In the genomic region with DNA sequence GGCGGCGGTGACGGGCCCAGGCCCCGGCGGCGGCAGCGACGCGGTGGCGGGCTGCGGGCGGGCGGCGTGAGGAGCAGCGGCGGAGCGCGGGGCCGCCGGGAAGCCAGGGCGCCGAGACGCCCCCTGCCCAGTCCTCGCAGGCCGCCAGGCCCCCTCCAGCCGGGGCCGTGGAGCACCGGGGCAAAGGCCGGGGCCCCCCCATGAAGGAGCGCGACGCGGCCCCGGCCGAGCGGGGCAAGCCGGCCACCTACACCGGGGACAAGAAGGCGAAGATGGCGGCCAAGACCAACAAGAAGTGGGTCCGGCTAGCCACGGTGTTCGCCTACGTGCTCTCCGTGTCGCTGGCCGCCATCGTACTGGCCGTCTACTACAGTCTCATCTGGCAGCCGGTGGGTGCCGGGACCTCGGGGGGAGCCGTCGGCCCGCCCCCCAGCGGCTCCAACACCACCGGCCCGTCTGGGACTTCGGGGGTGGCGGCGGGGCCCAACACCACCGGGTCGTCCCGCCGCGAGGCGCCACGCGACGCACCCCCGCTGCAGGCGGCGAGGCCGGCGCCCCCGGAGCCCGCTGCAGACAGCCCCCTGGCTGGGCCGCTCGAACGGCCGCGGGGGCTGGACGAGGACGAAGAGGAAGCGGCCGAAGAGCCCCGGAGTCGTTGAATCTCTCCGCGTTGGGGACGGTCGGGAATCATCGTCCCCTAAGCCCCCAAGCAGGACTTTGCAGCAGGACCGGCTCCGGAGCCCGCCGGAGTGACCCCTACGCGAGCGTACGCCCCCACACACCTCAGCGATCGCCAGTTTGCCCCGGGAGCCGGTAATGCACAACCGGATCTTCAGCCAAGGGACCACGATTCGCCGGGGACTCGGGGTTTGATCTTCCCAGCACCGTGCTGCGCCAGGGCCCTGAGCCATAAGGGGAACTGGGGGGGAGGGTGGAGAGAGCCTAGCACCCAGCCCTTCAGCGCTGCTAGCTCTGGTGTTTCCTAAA, we compare ENCODE assay signal across 9 mouse cellular contexts. TPM values are rescaled to one million over a fixed set of nuclear protein-coding genes. Genes with fewer than 3 reads are reported as not detected.
A peak's percentile ranks its signal among the peaks of the same experiment; 100 is the strongest.
DNase-seq lines count a peak whose midpoint lies in the region; ATAC-seq lines count a peak whose summit lies in the region.
"Had no signal": no experiment of that assay in that cellular context is flagged by ENCODE, and none has a peak within 500 bp of the region (broad histone marks: within the 10 kb centered on the region; RNA-seq: fewer than 3 reads in every experiment).

No protein-coding gene starts in this region.

- peak; percentile 24 for ATAC-seq in heart, embryonic 14.5 days (ENCODE audit: insufficient number of reproducible peaks, insufficient read depth, low FRiP score, low read depth)
- peak; percentile 60 for ATAC-seq in midbrain, embryonic 12.5 days (ENCODE audit: low FRiP score, low read depth)

- H3K27me3 ChIP-seq in heart, embryonic 14.5 days (ENCODE audit: control insufficient read depth, insufficient read depth, low read length), result peaks cover 5% of the 10 kb centered on the region; the same call in 1 of the 2 replicates
- peaks cover 27% of the 10 kb centered on the region for H3K27me3 ChIP-seq in midbrain, embryonic 12.5 days

- H3K4me3 ChIP-seq in heart, embryonic 14.5 days (ENCODE audit: control insufficient read depth in 1 of 2, insufficient read depth in 1 of 2, low read depth in 1 of 2, low read length in 2 of 2), result peak overlapping the region; percentile 95 to 98
- H3K4me3 ChIP-seq in midbrain, embryonic 12.5 days, result peak overlapping the region; percentile 96

- H3K27ac ChIP-seq in heart, embryonic 14.5 days (replicated peaks in 1 of 2; ENCODE audit: control insufficient read depth in 1 of 2, insufficient read depth in 1 of 2, low read depth in 2 of 2, low read length in 2 of 2), result peak overlapping the region; percentile 83 to 86
- H3K27ac ChIP-seq in midbrain, embryonic 12.5 days (replicated peaks), result peak overlapping the region; percentile 65

- peak overlapping the region; percentile 98 for H3K9ac ChIP-seq in heart, embryonic 14.5 days (ENCODE audit: low read length)
- H3K9ac ChIP-seq in midbrain, embryonic 12.5 days (replicated peaks), result peak overlapping the region; percentile 96

- under 1% methylated on average over 88 of the region's 113 CpGs for WGBS in heart, embryonic 14.5 days
- WGBS in midbrain, embryonic 12.5 days, result under 1% methylated on average over 75 of the region's 113 CpGs

- no peaks in the 10 kb centered on the region for H3K9me3 ChIP-seq in heart, embryonic 14.5 days (ENCODE audit: control insufficient read depth, low read length)
- H3K9me3 ChIP-seq in midbrain, embryonic 12.5 days, result no peaks in the 10 kb centered on the region

- DNase-seq in adrenal gland, adult (ENCODE audit: inconsistent age in 2 of 2, low spot score in 1 of 2), result peak; percentile 56 to 85
- no peak for DNase-seq in adrenal gland, postnatal 4 days (ENCODE audit: low spot score in 2 of 2)
- DNase-seq in ES-CJ7 (ENCODE audit: low read depth, low spot score), result peak; percentile 33
- DNase-seq in cerebellum, postnatal 36 days, result peak; percentile 47 to 54
- peak; percentile 40 to 65 for DNase-seq in kidney, postnatal 25 days
- peak; percentile 61 for DNase-seq in testis, postnatal 10 days (ENCODE audit: low spot score)

- H3K36me3 ChIP-seq in heart, embryonic 14.5 days (ENCODE audit: control insufficient read depth, insufficient read depth, low read length), result peaks cover 17% of the 10 kb centered on the region
- H3K36me3 ChIP-seq in midbrain, embryonic 12.5 days, result no peaks in the 10 kb centered on the region

- peak overlapping the region; percentile 88 for H3K4me2 ChIP-seq in heart, embryonic 14.5 days (ENCODE audit: low read length)
- peak overlapping the region; percentile 96 for H3K4me2 ChIP-seq in midbrain, embryonic 12.5 days (replicated peaks)

- H3K4me1 ChIP-seq in heart, embryonic 14.5 days (ENCODE audit: control insufficient read depth in 2 of 2, insufficient read depth in 2 of 2, low read length in 2 of 2), result peaks cover 32 to 47% of the 10 kb centered on the region in 2 experiments
- peaks cover 49% of the 10 kb centered on the region for H3K4me1 ChIP-seq in midbrain, embryonic 12.5 days

RNA-seq across cellular contexts. Expression of a gene that starts 0.7 kb away (rescaled TPM):
- total RNA-seq in adrenal gland, postnatal 4 days (2021), result 10 to 100 TPM; 27.8 to 30.8 TPM
- 64.4 and 68.0 TPM in 2 replicates for polyA plus RNA-seq in heart, embryonic 14.5 days (2014; fragmentation: Nextera tagmentation; extraction: Ambion mirVana)
- 25.1 TPM in 2 replicates for polyA plus RNA-seq in midbrain, embryonic 12.5 days (2016; fragmentation: Nextera tagmentation; extraction: Ambion mirVana)

RNA-seq across cellular contexts. Expression of a gene that starts 16.3 kb away (rescaled TPM):
- 1 to 10 TPM; 6.1 to 6.9 TPM for total RNA-seq in adrenal gland, postnatal 4 days (2021)
- 1.7 and 2.2 TPM in 2 replicates for polyA plus RNA-seq in heart, embryonic 14.5 days (2014; fragmentation: Nextera tagmentation; extraction: Ambion mirVana)
- 1.9 and 2.2 TPM in 2 replicates for polyA plus RNA-seq in midbrain, embryonic 12.5 days (2016; fragmentation: Nextera tagmentation; extraction: Ambion mirVana)

RNA-seq across cellular contexts. Expression of a gene that starts 18.0 kb away (rescaled TPM):
- 1 to 10 TPM; 2.2 to 2.7 TPM for total RNA-seq in adrenal gland, postnatal 4 days (2021)
- 2.0 and 2.6 TPM in 2 replicates for polyA plus RNA-seq in heart, embryonic 14.5 days (2014; fragmentation: Nextera tagmentation; extraction: Ambion mirVana)
- polyA plus RNA-seq in midbrain, embryonic 12.5 days (2016; fragmentation: Nextera tagmentation; extraction: Ambion mirVana), result 0.17 and 0.50 TPM in 2 replicates

RNA-seq across cellular contexts. Expression of a gene that starts 26.4 kb away (rescaled TPM):
- total RNA-seq in adrenal gland, postnatal 4 days (2021), result not detected
- not detected in 2 replicates for polyA plus RNA-seq in heart, embryonic 14.5 days (2014; fragmentation: Nextera tagmentation; extraction: Ambion mirVana)
- not detected in 2 replicates for polyA plus RNA-seq in midbrain, embryonic 12.5 days (2016; fragmentation: Nextera tagmentation; extraction: Ambion mirVana)
- total RNA-seq: layer of hippocampus, postnatal 25 days had no signal

RNA-seq across cellular contexts. Expression of a gene that starts 33.3 kb away (rescaled TPM):
- total RNA-seq in adrenal gland, postnatal 4 days (2021), result 10 to 100 TPM; 53.4 to 54.0 TPM
- polyA plus RNA-seq in heart, embryonic 14.5 days (2014; fragmentation: Nextera tagmentation; extraction: Ambion mirVana), result 0.18 and 0.27 TPM in 2 replicates
- 17.5 and 17.8 TPM in 2 replicates for polyA plus RNA-seq in midbrain, embryonic 12.5 days (2016; fragmentation: Nextera tagmentation; extraction: Ambion mirVana)

Comparison
In these comparisons a context has a peak if more than half of its experiments do, and no peak if none do; other contexts are left out.
1. DNase-seq: peak in adrenal gland, adult (2 of 2), ES-CJ7 (single experiment), cerebellum, postnatal 36 days (2 of 2), kidney, postnatal 25 days (2 of 2) and testis, postnatal 10 days (single experiment); none in adrenal gland, postnatal 4 days (0 of 2).